Mouse (Mus musculus) E14TG2a.4 (cell line): ENCODE data around the gene Nr4a3.

ENCODE experiments used
- CTCF ChIP-seq: conservative IDR thresholded peaks from 2 replicates; pipeline ENCODE4 v1.5.1; 2014; ENCODE audit warnings: low read length
- NANOG ChIP-seq: IDR thresholded peaks from 2 replicates; pipeline ENCODE4 v1.6.1; 2014; ENCODE audit warnings: borderline replicate concordance, low read length, mixed read lengths

- no peak for TF ChIP-seq CTCF
- TF ChIP-seq NANOG: no peak
Observed at GRCm38 (mm10) chr4:48042466-48042785, 2.5 kb upstream of the Nr4a3 start.
